Mouse (Mus musculus) cerebellum, adult 11 months (tissue): Measurements from ENCODE around the gene Dusp18.
A peak's percentile ranks its signal among the peaks of the same experiment; 100 is the strongest.
"Not testable (repeated sequence)": the region's sequence is repeated elsewhere in the genome, so short reads cannot be mapped to it uniquely, and the experiment has no call there.

Source experiments
- DNase-seq: peaks from one replicate; pipeline ENCODE4 v3.0.0; 2022

Dusp18 gene

GRCm38 (mm10) chr11:3895458-3895857 is 418 bp downstream of the Dusp18 start:
- DNase-seq = no peak

DNA sequence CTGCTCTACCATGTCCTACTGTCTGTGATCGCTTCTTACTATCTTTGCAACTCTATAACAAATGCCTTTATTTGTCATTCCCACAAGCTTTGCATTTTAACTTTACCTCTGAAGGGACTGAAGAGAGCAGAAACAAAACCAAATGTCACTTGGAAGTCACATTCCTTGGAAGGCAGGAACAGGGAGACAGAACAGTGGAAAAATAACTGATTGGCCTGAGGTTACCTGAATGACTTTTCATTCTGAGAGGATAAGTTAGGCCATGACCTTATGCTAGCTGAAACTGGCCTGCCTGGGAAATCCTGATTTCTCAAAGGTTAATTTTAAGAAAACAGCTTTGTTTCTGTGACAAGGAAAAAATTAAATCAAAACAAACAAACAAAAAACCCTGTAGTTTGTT is 893 bp downstream of the Dusp18 start:
- DNase-seq = no peak

- no peak for DNase-seq
Measured at GRCm38 (mm10) chr11:3900296-3900695, 5.3 kb downstream of the Dusp18 start.

DNA sequence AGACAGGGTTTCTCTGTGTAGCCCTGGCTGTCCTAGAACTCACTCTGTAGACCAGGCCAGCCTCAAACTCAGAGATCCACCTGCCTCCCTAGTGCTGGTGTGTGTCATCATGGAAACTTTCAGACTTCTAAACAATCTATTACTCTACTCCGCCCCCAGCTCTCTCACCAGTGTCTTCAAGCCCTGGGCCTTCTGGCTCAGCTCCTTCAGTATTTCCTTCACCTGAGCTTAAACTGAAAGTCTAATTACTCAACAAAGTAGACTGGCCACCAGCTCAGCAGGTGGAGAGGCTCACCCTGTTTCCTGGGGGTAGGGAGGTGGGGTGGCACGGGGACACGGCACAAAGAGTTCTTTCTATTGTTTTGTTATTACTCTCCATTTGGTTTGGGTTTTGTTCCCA is 7.5 kb downstream of the Dusp18 start:
- no peak for DNase-seq

DNA sequence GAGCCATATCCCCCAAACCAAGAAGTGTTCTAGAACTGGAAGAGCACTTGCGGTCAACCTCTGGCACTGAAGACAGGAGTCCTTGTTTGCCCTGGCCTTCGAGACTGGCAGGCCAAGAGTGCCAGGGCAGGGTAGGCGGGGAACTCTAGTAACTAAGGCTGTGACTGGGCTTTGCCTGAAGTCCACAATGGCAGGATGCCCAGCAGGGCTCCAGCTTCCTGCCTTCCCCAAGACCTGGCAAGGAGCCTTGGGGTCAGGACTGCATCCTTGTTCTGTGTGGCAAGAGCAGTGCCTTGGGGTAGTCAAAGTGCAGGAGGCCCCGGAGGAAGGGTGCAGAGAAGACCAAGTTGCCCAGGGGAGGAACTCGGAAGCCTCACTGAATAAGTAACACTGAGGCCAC is 8.0 kb downstream of the Dusp18 start:
- no peak for DNase-seq

GRCm38 (mm10) chr11:3904673-3905072 is 9.6 kb downstream of the Dusp18 start:
- no peak for DNase-seq

- no peak for DNase-seq
Measured at GRCm38 (mm10) chr11:3905446-3905845, 10.4 kb downstream of the Dusp18 start.

DNA sequence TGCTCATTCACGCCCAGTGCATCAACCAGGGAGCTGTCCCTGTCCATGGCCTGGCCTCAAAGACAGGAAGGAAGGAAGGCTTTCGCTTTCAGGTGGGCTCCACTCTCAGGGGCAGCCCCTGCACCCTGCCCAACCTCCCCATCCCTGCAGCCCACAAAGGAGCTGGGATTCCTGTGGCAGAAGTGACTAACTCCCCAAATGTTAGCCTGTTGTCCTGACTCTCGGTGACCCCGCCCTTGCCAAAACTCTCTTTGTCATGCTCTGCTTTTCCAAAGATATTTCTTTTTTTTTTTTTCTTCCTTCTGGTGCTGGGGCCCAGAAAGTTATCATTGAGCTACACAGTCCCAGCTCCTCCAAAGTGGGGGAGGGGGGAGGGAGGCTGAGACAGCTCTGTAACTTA is 14.2 kb downstream of the Dusp18 start:
- DNase-seq = no peak

DNA sequence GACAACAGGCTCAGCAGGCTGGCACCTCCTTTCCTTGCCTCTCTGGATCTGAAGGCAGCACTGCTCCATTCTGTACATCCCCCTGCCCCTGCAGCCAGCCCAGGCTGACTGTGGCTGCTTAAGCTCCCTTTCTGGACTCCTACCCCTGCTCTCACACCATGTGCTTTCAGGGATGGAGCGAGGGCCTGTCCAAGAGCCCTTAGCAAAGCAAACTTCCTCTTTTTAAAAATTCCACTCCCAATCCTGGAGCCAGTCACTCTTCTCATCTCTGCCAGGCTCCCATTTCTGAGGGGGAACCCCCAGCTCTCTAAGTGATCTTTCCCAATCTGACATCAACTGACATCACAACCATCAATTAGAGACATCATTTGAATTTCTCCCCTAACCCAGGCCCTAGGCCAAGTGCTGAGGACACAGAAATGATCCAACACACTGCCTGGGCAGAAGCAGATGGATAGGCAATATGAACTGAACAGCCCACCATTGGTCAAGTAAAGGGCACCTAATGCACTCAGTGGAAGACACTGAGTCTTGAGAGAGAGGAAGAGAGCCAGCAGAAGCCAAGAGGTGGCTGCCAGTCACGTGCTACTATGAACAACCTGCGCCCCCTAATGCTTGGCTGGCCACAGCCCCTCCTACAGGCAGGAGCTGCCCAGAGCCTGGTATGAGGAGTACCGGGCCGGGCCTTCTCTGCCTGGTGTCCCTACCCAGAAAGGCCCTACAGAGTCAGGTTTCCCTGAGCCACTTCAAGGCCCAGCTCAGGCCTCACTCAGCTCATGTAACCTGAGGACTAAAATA is 15.7 kb downstream of the Dusp18 start:
- no peak for DNase-seq

- not testable (repeated sequence) for DNase-seq
Measured at GRCm38 (mm10) chr11:3911440-3911839, 16.4 kb downstream of the Dusp18 start.

DNA sequence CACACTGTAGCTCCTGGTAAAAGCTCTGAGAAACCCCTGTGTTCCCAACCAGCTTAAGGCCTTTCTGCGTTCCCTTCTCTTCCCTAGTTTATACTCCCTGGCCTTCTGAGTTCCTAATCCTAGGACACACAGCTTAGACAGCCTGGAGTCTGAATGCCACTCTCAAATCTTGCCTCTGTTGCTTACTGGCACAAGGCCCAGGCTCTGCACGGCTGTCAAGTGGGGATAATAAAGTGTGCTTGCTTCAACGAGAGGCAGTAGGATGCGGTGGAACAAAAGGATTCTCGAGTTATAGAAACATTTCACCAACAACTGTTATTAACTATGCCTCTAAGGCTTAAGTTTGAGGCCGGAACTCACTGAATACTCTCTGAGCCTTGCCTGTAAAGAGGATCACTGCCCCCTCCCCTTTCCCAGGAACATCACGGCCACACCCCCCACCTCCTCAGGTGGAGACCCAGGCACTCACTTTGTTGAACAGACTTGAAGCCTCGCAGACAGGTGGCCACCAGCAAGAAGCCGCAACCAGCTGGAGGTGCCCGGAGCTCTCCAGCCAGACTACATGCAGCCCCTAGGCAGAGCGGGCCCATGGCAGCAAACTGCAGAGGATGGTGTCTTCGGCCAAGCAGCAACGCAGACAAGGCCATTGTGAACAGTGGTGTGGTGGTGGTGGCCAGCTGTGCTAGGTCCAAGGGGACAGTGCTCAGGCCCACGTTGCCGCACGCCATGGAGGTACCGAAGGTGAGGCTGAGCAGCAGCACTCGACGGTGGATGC is 17.2 kb downstream of the Dusp18 start:
- DNase-seq = no peak

- DNase-seq = peak; percentile 54
Measured at GRCm38 (mm10) chr11:3912875-3913271, 17.8 kb downstream of the Dusp18 start.

- peak; percentile 91 for DNase-seq
Measured at GRCm38 (mm10) chr11:3913316-3914108, 18.5 kb downstream of the Dusp18 start.

GRCm38 (mm10) chr11:3914109-3914840 is 19.2 kb downstream of the Dusp18 start, which contains the start of gene Slc35e4:
Gene Slc35e4 (minus strand): TSS chr11:3914664.
- peak; percentile 87 for DNase-seq

DNA sequence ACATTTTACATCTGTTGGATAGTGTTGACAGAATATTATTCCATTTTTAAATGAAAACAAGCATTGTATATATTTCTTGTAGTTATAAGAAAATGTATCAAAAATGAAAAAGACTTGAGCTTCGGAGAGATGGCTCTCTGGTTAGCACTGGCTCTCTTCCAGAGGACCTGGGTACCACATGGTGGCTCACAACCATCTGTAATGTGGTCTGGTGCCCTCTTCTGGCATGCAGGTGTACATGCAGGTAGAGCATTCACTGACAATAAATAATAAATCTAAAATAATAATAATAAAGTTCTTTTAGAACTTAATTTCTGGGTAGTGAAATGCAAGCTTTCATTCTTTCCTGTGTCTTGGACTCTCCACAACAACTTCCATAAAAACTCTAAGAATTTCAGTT is 23.7 kb downstream of the Dusp18 start:
- DNase-seq = no peak

- DNase-seq = no peak
Measured at GRCm38 (mm10) chr11:3920476-3920875, 25.4 kb downstream of the Dusp18 start.

- DNase-seq = peak; percentile 49
Measured at GRCm38 (mm10) chr11:3921281-3921850, 26.3 kb downstream of the Dusp18 start.

- DNase-seq = no peak
Measured at GRCm38 (mm10) chr11:3922115-3922514, 27.1 kb downstream of the Dusp18 start.

DNA sequence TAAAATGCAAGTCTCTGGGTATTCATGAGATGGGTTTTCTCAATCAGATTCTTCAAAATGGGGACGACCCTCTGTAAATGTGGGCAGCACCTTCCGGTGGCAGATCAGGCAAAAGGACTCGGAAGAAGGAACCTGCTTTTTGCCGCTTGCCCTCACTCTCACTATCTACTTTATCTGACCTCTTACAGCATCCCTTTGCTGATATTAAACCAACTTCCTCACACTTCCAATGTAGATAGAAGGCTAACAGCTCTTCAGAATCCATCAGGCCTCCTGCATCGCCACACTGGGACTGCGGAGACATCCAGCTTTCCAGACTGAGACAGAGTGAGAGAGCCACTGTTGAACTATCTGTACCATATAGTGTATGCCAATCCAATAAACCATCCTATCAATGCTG is 27.7 kb downstream of the Dusp18 start:
- DNase-seq = no peak

DNA sequence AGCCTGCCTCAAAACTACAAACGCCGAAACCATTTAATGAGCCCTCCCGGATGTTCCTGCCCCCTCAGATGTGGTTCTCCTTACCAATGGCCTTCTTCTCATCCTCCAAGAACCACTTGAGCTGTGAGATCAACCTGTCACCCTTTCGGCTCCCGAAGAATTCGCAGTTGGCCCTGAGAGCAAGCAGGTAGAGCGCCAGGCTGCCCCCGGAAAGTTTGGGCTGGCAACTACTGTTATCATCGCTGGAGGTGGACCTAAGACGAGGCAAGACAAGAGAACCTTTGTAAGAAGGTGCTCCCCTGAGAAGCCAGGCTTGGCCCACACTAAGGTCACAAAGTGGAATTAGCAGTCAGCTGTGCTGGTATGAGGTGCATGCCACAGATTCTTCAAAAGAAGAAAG is 30.9 kb downstream of the Dusp18 start:
- no peak for DNase-seq

- DNase-seq = no peak
Measured at GRCm38 (mm10) chr11:3930019-3930418, 35.0 kb downstream of the Dusp18 start.

GRCm38 (mm10) chr11:3930931-3931330 is 35.9 kb downstream of the Dusp18 start:
- DNase-seq = no peak
